Mouse (Mus musculus) spleen, adult 12 weeks (tissue): ENCODE measurements around the gene Gipc3.

Experiments
- DNase-seq: peaks from one replicate; pipeline ENCODE4 v3.0.0; 2022; ENCODE audit warnings: low spot score

The Gipc3 gene

DNA sequence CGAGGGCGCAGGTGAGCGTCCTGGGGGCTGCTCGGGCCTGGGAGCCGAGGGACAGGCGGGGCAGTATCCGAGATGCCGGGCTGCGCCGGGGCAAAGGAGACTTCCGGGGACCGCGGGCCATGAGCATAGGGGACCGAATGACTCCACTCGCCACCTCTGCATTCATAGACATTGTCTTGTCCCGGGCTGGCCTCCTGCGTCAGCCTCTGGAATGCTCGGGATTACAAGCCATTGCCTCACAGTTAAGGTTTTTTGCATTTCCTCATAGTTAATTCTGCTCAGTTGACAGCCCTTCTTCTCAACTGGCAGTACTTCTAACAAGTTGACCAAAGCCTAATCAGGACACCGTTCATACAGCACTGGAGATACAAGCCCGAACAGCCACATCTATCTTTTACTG, 21.6 kb downstream of the Gipc3 start:
- no peak for DNase-seq

GRCm38 (mm10) chr10:81320550-81321347, 22.3 kb downstream of the Gipc3 start, which contains the start of gene Cactin:
Cactin (plus strand) TSS chr10:81321103.
- peak; percentile 98 for DNase-seq

DNA sequence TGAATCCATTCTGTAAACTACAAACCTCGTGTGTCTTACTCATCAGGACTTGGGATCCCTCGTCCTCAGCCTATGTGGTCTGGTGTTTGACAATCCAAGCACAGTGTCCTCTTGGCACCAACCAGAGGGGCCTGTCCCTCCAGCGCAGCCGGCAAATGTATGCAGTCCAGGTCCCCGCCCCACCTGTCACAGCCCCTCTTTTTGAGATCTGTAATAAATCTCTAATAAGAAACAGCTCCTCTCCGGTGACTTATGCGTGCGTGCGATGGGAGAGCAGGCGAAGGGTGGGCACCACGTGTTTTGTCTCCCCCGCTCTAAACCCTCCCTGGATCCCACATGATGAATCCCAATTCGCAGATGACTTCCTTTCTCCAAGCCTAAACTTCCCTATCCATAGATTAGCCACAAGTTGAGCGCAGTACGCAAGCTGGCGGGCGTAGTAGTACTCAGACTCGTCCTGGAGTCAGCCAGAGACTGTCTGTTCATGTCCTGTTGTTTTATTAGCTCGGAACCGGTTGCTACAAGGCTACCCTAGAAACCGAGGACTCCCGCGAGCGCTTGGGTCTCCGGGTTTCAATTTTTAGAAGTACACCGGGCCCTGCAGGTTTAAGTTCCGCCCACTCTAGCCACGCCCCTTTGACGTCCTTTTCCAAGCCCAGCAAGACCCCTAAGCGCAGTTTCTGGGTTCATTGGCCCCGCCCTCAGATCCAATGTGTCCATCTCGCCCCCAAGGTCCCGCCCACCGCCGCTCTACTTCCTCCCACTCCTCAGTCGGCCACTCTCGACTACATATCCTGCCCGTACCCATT, 23.1 kb downstream of the Gipc3 start:
- DNase-seq: no peak

DNA sequence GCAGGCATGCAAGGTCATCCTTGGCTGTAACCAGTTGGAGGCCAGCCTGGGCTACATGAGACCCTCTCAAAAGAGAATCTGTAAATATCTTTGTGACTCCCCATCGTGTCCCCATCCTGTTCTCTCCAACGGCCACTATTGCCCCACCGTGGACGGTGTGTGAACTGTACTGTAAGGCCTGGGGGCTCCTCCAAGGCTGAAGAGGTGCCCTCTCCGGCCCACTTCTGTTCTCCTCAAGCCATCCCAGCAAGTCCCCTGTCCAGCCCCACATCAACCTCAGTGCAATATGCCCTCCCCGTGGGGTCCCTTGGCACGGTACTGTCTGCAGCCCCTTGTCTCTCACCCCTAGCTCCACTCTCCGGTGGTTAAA, 23.8 kb downstream of the Gipc3 start:
- DNase-seq: no peak

GRCm38 (mm10) chr10:81318589-81319329, 24.3 kb downstream of the Gipc3 start:
- DNase-seq: no peak

DNA sequence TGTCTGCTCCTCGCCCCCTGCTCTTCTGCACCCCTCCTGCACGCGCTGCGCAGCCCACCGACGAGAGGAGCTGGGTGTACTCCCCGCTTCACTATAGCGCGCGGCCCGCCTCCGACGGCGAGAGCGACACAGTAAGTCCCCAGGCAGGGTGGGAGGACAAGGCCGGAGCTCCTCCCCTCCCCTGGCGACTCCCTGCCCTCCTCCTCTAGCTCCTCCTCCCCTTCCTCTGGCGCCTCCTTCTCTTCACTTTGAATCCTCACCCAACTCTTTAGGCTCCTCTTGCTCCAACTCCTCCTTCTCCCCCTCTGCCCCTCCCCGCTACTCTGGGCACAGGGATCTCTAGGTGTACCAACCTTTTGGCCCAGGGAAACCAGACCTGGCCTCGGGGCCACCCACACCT, 25.8 kb downstream of the Gipc3 start:
- DNase-seq: no peak

GRCm38 (mm10) chr10:81316338-81317060, 26.6 kb downstream of the Gipc3 start:
- no peak for DNase-seq

DNA sequence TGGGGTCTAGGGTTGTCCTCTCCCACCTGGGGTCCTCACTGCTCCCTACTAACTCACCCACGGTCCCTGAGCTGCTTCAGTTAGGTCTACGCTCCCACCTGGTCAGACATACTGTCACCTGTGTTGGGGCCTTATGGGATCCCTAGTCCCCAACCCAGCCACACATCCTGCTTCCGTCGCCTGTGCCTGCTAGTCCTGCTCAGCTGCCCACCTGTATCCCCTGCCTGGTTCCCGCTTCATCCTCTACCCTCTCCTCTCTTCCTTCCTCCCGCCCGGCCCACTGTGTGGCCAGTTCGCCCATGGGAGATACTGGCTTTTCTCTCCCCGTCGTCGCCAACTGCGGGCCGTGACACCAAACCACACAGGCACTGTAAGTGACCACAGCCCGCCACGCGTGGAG, 27.5 kb downstream of the Gipc3 start:
- no peak for DNase-seq

GRCm38 (mm10) chr10:81314201-81314600, 28.9 kb downstream of the Gipc3 start:
- no peak for DNase-seq

DNA sequence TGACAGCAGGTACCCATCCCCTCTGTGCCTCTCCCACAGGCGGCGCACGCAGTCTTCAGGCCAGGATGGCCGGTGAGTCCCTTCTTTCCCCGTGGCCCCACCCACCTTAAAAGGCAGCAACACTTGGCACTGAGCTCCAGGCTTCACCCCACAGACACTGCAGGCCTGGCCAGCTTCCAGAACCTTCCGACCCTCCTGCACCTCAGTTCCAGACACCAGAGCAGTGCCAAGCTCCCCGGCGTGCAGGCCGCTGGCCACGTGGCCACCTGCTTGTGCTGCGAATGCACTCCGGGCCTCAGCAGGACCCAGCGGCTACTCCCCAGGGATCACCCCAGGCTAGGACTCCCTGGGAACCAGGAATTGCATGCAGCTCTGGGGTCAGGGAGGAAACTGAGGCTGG, 29.5 kb downstream of the Gipc3 start:
- no peak for DNase-seq

GRCm38 (mm10) chr10:81309571-81309970, 33.5 kb downstream of the Gipc3 start:
- no peak for DNase-seq

GRCm38 (mm10) chr10:81306837-81307682, 36.0 kb downstream of the Gipc3 start:
- no peak for DNase-seq

GRCm38 (mm10) chr10:81306173-81306668, 36.8 kb downstream of the Gipc3 start:
- DNase-seq: no peak

GRCm38 (mm10) chr10:81305663-81306062, 37.4 kb downstream of the Gipc3 start:
- no peak for DNase-seq

DNA sequence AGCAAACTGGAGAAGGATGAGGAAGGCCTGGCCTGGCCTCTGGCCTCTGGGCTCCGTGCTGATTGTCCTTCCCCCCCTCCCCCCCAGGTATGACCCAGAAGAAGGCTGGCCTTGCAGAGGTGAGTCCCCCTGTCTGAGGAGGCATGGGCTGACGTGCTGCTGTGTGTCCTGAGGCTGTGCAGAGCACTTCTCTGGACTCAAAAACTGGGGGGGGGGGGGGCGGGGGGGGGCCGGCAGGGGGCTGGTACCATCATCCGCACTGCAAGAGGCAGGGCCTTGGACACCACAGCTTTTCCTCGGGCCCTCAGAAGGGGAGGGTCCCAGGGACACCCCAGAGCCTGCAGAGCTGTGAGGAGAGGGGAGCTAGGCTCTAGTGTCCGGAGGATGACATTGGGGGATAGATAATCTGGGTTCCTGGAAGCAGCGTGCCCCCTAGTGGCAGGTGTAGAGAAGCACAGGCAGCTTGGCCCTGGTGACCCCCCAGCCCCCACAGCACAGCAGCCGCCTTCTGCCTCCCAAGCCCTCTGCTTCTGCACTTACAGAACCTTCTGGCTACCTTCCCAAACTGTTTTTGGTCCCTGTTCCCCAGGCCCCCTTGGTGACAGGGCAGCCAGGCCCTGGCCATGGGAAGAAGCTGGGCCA, 38.3 kb downstream of the Gipc3 start:
- peak; percentile 50 for DNase-seq

DNA sequence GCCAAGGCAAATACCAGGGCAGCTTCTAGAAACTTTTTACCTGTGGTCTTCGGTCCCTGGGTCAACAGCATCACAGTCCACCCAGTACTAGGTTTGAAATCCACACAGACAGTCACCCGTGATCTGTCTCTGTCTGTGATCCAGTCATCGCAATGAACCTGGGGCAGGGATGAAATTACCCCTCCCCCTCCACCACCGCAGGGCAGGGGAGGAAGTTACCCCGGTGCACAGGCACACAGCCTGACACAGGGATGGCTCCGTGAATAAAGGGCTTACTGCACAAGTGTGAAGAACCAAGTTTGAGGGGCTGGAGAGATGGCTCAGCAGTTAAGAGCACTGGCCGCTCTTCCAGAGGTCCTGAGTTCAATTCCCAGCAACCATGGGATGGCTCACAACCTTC, 39.3 kb downstream of the Gipc3 start:
- DNase-seq: no peak

GRCm38 (mm10) chr10:81303258-81303657, 39.8 kb downstream of the Gipc3 start:
- no peak for DNase-seq

DNA sequence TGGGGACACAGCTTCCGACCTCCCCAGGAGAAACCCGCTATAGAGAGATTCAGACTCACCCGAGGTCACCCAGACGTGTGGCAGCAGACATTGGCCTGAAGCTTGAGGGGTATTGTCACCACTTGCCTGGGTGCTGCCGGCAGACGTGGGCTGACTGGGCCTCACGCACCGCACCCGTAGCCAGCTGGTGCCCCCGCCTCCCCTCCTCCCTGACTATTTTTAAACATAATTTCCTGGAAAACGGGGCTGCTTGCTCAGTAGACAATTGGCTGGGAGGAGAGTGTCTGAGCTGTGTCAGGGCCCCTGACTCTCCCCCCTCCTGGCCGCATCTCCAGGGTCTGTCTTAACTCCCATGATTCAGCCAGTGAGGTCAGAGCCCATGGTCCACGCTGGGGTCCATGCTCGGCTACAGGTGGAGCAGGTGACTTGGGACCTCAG, 40.3 kb downstream of the Gipc3 start:
- no peak for DNase-seq

GRCm38 (mm10) chr10:81302288-81302687, 40.8 kb downstream of the Gipc3 start:
- DNase-seq: no peak

DNA sequence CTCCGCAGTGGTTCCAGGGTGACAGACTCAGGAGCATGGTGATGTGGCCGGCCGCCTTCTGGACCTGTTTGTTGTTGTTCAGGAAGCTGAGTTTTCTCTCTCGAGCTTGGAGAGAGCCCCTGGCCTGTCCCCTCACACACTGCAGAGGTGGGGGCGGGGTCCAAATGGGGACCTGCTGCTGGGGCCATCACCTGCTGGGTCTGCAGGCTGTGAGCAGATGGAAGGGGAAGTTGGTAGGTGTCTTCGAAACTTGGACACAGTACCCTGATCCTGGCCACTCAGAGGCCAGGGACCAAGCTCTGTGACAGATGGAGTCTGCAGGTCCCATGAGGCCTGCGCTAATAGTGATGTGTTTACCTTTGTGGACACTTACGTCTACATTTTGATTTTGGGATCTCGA, 41.7 kb downstream of the Gipc3 start:
- DNase-seq: no peak
